In the genomic region with DNA sequence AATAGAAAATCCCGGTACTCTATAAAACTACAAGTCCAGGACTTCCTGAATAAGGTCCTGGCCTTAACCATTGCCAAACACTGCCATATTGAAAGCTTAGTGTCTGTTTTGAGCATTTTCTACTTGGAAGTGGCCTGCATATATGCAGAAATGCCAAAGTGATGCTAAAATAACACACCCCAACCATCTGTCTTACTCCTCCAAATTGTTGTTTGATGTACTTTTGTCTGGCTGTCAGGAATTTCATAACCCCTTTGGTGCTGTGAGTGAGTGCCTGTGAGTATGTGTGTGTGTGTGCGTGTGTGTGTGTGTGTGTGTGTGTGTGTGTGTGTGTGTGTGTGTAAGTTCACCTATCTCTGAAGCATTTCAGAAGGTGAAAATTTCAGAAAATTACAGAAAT, we compare ENCODE assay signal across 17 mouse cellular contexts.
"Had no signal": no experiment of that assay in that cellular context is flagged by ENCODE, and none has a peak within 500 bp of the region (broad histone marks: within the 10 kb centered on the region; RNA-seq: fewer than 3 reads in every experiment).

No protein-coding gene starts in this region.

- ATAC-seq: hindbrain, embryonic 16.5 days; inflammation-experienced regulatory T-cells, adult 6 months; intestine, embryonic 15.5 days; intestine, postnatal 0 days; liver, embryonic 12.5 days had no signal

- DNase-seq: gastrocnemius, adult 2 months; gastrocnemius, postnatal 10 days; gastrocnemius, postnatal 25 days; heart, adult 18-20 months; heart, postnatal 10 days; heart, postnatal 4 days; kidney, adult 18-20 months; kidney, adult 8-10 months; kidney, postnatal 10 days; kidney, postnatal 25 days; layer of hippocampus, postnatal 36 days; left cerebral cortex, postnatal 4 days had no signal
